Mouse (Mus musculus) cortical plate, adult 2 months (tissue): ENCODE measurements around the gene Vmn1r179.

Experiments
- CTCF ChIP-seq: fragments of 200-500 bp; IDR thresholded peaks from 2 replicates; pipeline ENCODE4 v1.5.1; 2011; ENCODE audit warnings: mild to moderate bottlenecking, control low read depth, low read length; ENCODE audit not compliant: insufficient read depth; ENCODE audit errors: extremely low read depth
- POLR2A ChIP-seq: fragments of 200-500 bp; IDR thresholded peaks from 2 replicates; pipeline ENCODE4 v1.6.1; 2011; ENCODE audit warnings: mild to moderate bottlenecking, low read length, control low read depth; ENCODE audit not compliant: insufficient read depth; ENCODE audit errors: extremely low read depth

GRCm38 (mm10) chr7:23950332-23950731 lies 23.6 kb downstream of the Vmn1r179 start, which contains the start of gene Vmn1r180:
- no peak for TF ChIP-seq POLR2A
- TF ChIP-seq CTCF = no peak
